ENCODE assay signal across 20 mouse cellular contexts in genomic region chr2:50463799-50464198, GRCm38 (mm10).
DNase-seq lines count a peak whose midpoint lies in the region; ATAC-seq and TF ChIP-seq lines count a peak whose summit lies in the region.
"Had no signal": no experiment of that assay in that cellular context is flagged by ENCODE, and none has a peak within 500 bp of the region (broad histone marks: within the 10 kb centered on the region; RNA-seq: fewer than 3 reads in every experiment).

No protein-coding gene starts in this region.

- no peak overlapping the region for H3ac ChIP-seq in myocyte (ENCODE audit: control insufficient read depth, insufficient read length)

- peaks cover 2% of the 10 kb centered on the region; the same call in 1 of the 2 replicates for H3K4me1 ChIP-seq in midbrain, embryonic 11.5 days (ENCODE audit: control insufficient read depth, insufficient read depth, low read length)
- no peaks in the 10 kb centered on the region for H3K4me1 ChIP-seq in midbrain, embryonic 16.5 days (ENCODE audit: control insufficient read depth, insufficient read depth, low read length)
- H3K4me1 ChIP-seq in embryonic facial prominence, embryonic 14.5 days (ENCODE audit: control insufficient read depth, insufficient read depth, low read length), result no peaks in the 10 kb centered on the region
- H3K4me1 ChIP-seq: forebrain, embryonic 15.5 days; liver, embryonic 13.5 days; lung, embryonic 15.5 days; midbrain, embryonic 12.5 days; stomach, embryonic 15.5 days had no signal

- no peaks in the 10 kb centered on the region for H3K36me3 ChIP-seq in midbrain, embryonic 11.5 days (ENCODE audit: control insufficient read depth, insufficient read depth, low read length)
- H3K36me3 ChIP-seq in midbrain, embryonic 16.5 days (ENCODE audit: control insufficient read depth, insufficient read depth, low read length), result no peaks in the 10 kb centered on the region
- no peaks in the 10 kb centered on the region for H3K36me3 ChIP-seq in embryonic facial prominence, embryonic 14.5 days (ENCODE audit: control insufficient read depth, insufficient read depth, low read length)
- H3K36me3 ChIP-seq in myocyte (ENCODE audit: control insufficient read depth, insufficient read depth), result no peaks in the 10 kb centered on the region
- H3K36me3 ChIP-seq: forebrain, embryonic 15.5 days; liver, embryonic 13.5 days; lung, embryonic 15.5 days; midbrain, embryonic 12.5 days; stomach, embryonic 15.5 days had no signal

- no peak for TF ChIP-seq POLR2A in myocyte (IDR thresholded peaks at IDR 0.05; ENCODE audit: insufficient read length, low read depth)

- no peaks in the 10 kb centered on the region for H3K27me3 ChIP-seq in midbrain, embryonic 11.5 days (ENCODE audit: control insufficient read depth, insufficient read depth, low read length)
- H3K27me3 ChIP-seq in midbrain, embryonic 16.5 days (ENCODE audit: control insufficient read depth, insufficient read depth, low read depth, low read length), result no peaks in the 10 kb centered on the region
- H3K27me3 ChIP-seq in Patski (no peaks in the 10 kb centered on the region), myocyte (ENCODE audit: control insufficient read depth, insufficient read depth, insufficient read length) (no peaks in the 10 kb centered on the region)
- H3K27me3 ChIP-seq in embryonic facial prominence, embryonic 14.5 days (replicated peaks; ENCODE audit: control insufficient read depth, insufficient read depth, low read length), result no peaks in the 10 kb centered on the region
- H3K27me3 ChIP-seq: forebrain, embryonic 15.5 days; liver, embryonic 13.5 days; lung, embryonic 15.5 days; midbrain, embryonic 12.5 days; stomach, embryonic 15.5 days had no signal

- 67% methylated on average over 4 of the region's 4 CpGs for WGBS in midbrain, embryonic 11.5 days
- 57% methylated on average over 4 of the region's 4 CpGs for WGBS in midbrain, embryonic 16.5 days
- WGBS in embryonic facial prominence, embryonic 14.5 days, result 25% methylated on average over 4 of the region's 4 CpGs

- H3K9ac ChIP-seq in midbrain, embryonic 11.5 days (ENCODE audit: low read length), result no peak overlapping the region
- no peak overlapping the region for H3K9ac ChIP-seq in midbrain, embryonic 16.5 days (ENCODE audit: low read depth, low read length)
- no peak overlapping the region for H3K9ac ChIP-seq in embryonic facial prominence, embryonic 14.5 days (ENCODE audit: low read depth, low read length)
- H3K9ac ChIP-seq: forebrain, embryonic 15.5 days; liver, embryonic 13.5 days; lung, embryonic 15.5 days; midbrain, embryonic 12.5 days; stomach, embryonic 15.5 days had no signal

- DNase-seq in midbrain, embryonic 11.5 days (ENCODE audit: low spot score, missing footprints), result peak; percentile 53
- DNase-seq in Patski (ENCODE audit: low read depth, low spot score), result peak; percentile 50
- peak; percentile 47 for DNase-seq in embryonic facial prominence, embryonic 14.5 days (ENCODE audit: low spot score)
- no peak for DNase-seq in left cerebral cortex, adult 11 months (ENCODE audit: low spot score)
- DNase-seq in adrenal gland, postnatal 36 days, result no peak
- no peak for DNase-seq in layer of hippocampus, adult 2 months (ENCODE audit: low spot score in 2 of 2)
- DNase-seq: adrenal gland, adult 2 months; cerebellum, adult 9-11 months; left cerebral cortex, postnatal 4 days; liver, embryonic 13.5 days; right cerebral cortex, postnatal 14 days; thymus, adult 18-20 months had no signal

- no peak for TF ChIP-seq CTCF in Patski (IDR thresholded peaks at IDR 0.05)
- TF ChIP-seq CTCF in layer of hippocampus, adult 2 months (conservative IDR thresholded peaks at IDR 0.05), result no peak

- POLR2A ChIA-PET in Patski (lab: Charles Lee), result interaction anchor here (0.7 to 0.8 kb wide), 2 partner anchors 26 to 324 kb away, joined by 4 to 5 read pairs; no protein-coding TSS in a partner anchor

- no peaks in the 10 kb centered on the region for H3K79me2 ChIP-seq in myocyte (ENCODE audit: control insufficient read depth, insufficient read depth)

- CTCF ChIA-PET in Patski (lab: Charles Lee), result interaction anchor here (1.8 kb wide), 1 partner anchor 11 kb away, joined by 9 read pairs; no protein-coding TSS in a partner anchor

- no peak overlapping the region for H3K4me3 ChIP-seq in midbrain, embryonic 11.5 days (ENCODE audit: low read depth, low read length)
- H3K4me3 ChIP-seq in midbrain, embryonic 16.5 days (ENCODE audit: low read depth, low read length), result no peak overlapping the region
- H3K4me3 ChIP-seq in embryonic facial prominence, embryonic 14.5 days (ENCODE audit: low read depth, low read length), result no peak overlapping the region
- H3K4me3 ChIP-seq in myocyte, result no peak overlapping the region
- no peak overlapping the region for H3K4me3 ChIP-seq in layer of hippocampus, adult 2 months
- H3K4me3 ChIP-seq: forebrain, embryonic 15.5 days; left cerebral cortex, adult 2 months; liver, embryonic 13.5 days; lung, embryonic 15.5 days; midbrain, embryonic 12.5 days; stomach, embryonic 15.5 days had no signal

- H3K9me3 ChIP-seq in midbrain, embryonic 11.5 days (ENCODE audit: control insufficient read depth, low read length), result no peaks in the 10 kb centered on the region; the same call in 1 of the 2 replicates
- H3K9me3 ChIP-seq in midbrain, embryonic 16.5 days (replicated peaks; ENCODE audit: control insufficient read depth, low read length, poor library complexity, severe bottlenecking), result 0 out of 2 replicates have a peak, but pooled peaks cover 2% of the 10 kb centered on the region
- peaks cover 8% of the 10 kb centered on the region for H3K9me3 ChIP-seq in embryonic facial prominence, embryonic 14.5 days (ENCODE audit: control insufficient read depth, low read length)
- H3K9me3 ChIP-seq: liver, embryonic 13.5 days; stomach, embryonic 15.5 days had no signal

- H3K4me2 ChIP-seq in midbrain, embryonic 11.5 days, result no peak overlapping the region
- H3K4me2 ChIP-seq in midbrain, embryonic 16.5 days (ENCODE audit: low read length), result no peak overlapping the region
- H3K4me2 ChIP-seq in embryonic facial prominence, embryonic 14.5 days (ENCODE audit: low read depth, low read length), result no peak overlapping the region
- H3K4me2 ChIP-seq in myocyte (ENCODE audit: low read depth), result peak overlapping the region; percentile 40
- H3K4me2 ChIP-seq: forebrain, embryonic 15.5 days; liver, embryonic 13.5 days; lung, embryonic 15.5 days; midbrain, embryonic 12.5 days; stomach, embryonic 15.5 days had no signal

- H3K27ac ChIP-seq in midbrain, embryonic 11.5 days (ENCODE audit: low read depth, low read length), result no peak overlapping the region
- no peak overlapping the region for H3K27ac ChIP-seq in midbrain, embryonic 16.5 days (ENCODE audit: low read length)
- H3K27ac ChIP-seq in embryonic facial prominence, embryonic 14.5 days (replicated peaks; ENCODE audit: low read depth, low read length), result no peak overlapping the region
- H3K27ac ChIP-seq in layer of hippocampus, adult 2 months, result no peak overlapping the region
- H3K27ac ChIP-seq: forebrain, embryonic 15.5 days; left cerebral cortex, adult 2 months; liver, embryonic 13.5 days; lung, embryonic 15.5 days; macrophage; midbrain, embryonic 12.5 days; stomach, embryonic 15.5 days had no signal

- in situ Hi-C loops in Patski (cut with MboI; ENCODE audit: low pct_unique_long_range_greater_than_20kb), result loop anchor here (10.0 kb wide), 1 partner anchor 681 kb away; the partner anchor contains the start of gene Rnd3

- ATAC-seq in midbrain, embryonic 11.5 days (ENCODE audit: low FRiP score), result no peak
- ATAC-seq in midbrain, embryonic 16.5 days, result no peak
- peak; percentile 35 for ATAC-seq in Patski
- no peak for ATAC-seq in embryonic facial prominence, embryonic 14.5 days (ENCODE audit: low read depth)
- ATAC-seq: forebrain, embryonic 15.5 days had no signal

TF ChIP-seq in myocyte, 11 proteins besides CTCF, POLR2A, EP300 and RAD21:
- TF ChIP-seq POLR2AphosphoS2 (IDR thresholded peaks at IDR 0.05; ENCODE audit: insufficient read length, low read depth) (no peak), CEBPB (IDR thresholded peaks at IDR 0.05; ENCODE audit: insufficient read depth, poor library complexity, severe bottlenecking) (peak; percentile 84; the same call in 1 of the 2 replicates), USF1 (IDR thresholded peaks at IDR 0.05; ENCODE audit: low read depth) (no peak), MYOG (IDR thresholded peaks at IDR 0.05; ENCODE audit: control insufficient read depth in 1 of 3, insufficient read depth in 1 of 3, insufficient read length in 2 of 3, low read depth in 2 of 3) (no peak), REST (IDR thresholded peaks at IDR 0.05; ENCODE audit: insufficient read depth, insufficient read length) (no peak), MAX (IDR thresholded peaks at IDR 0.05; ENCODE audit: low read depth) (no peak), E2F4 (IDR thresholded peaks at IDR 0.05; ENCODE audit: insufficient read depth) (no peak), TCF3 (IDR thresholded peaks at IDR 0.05; ENCODE audit: insufficient read length, low read depth) (no peak), TCF12 (IDR thresholded peaks at IDR 0.05; ENCODE audit: insufficient read depth, poor library complexity, severe bottlenecking) (peak; percentile 58), SRF (IDR thresholded peaks at IDR 0.05; ENCODE audit: control insufficient read depth, insufficient read length, low read depth) (no peak), MYOD1 (IDR thresholded peaks at IDR 0.05; ENCODE audit: control insufficient read depth in 1 of 3, insufficient read length in 2 of 3, low read depth in 2 of 3) (no peak)

Comparison
In these comparisons a context has a peak if more than half of its experiments do, and no peak if none do; other contexts are left out.
1. DNase-seq: peak in midbrain, embryonic 11.5 days (single experiment), Patski (single experiment) and embryonic facial prominence, embryonic 14.5 days (single experiment); none in left cerebral cortex, adult 11 months (single experiment), adrenal gland, postnatal 36 days (0 of 2) and layer of hippocampus, adult 2 months (0 of 2).